Mouse (Mus musculus): ENCODE measurements around the gene Pde4d. TPM values are rescaled to one million over a fixed set of nuclear protein-coding genes. Genes with fewer than 3 reads are reported as not detected.

Pde4d gene
- polyA plus RNA-seq, 1 experiment from 2014 or later = 12.4 TPM

- Histone ChIP-seq H3K9ac (no peak overlapping the region), H3K4me3 (no peak overlapping the region), H3K27ac (no peak overlapping the region), H3K36me3 (no peaks in the 10 kb centered on the region), H3K4me1 (no peaks in the 10 kb centered on the region), H3K27me3 (replicated peaks) (no peaks in the 10 kb centered on the region), H3K4me2 (replicated peaks) (no peak overlapping the region), H3K9me3 (no peaks in the 10 kb centered on the region)
- ATAC-seq (ENCODE audit: low FRiP score, low read depth) = no peak
- WGBS = 66% methylated on average over 13 of the region's 13 CpGs
Measured at GRCm38 (mm10) chr13:109230335-109230987, 780.7 kb downstream of the Pde4d start.

GRCm38 (mm10) chr13:109231848-109232460 is 782.2 kb downstream of the Pde4d start:
- ATAC-seq (ENCODE audit: low FRiP score, low read depth) = no peak
- no peak overlapping the region for H3K9ac ChIP-seq
- no peaks in the 10 kb centered on the region for H3K4me1 ChIP-seq
- no peaks in the 10 kb centered on the region; the same call in 1 of the 2 replicates for H3K27me3 ChIP-seq (replicated peaks)
- H3K9me3 ChIP-seq = no peaks in the 10 kb centered on the region
- WGBS = 87% methylated on average over 18 of the region's 18 CpGs
- H3K4me3 ChIP-seq = no peak overlapping the region
- H3K27ac ChIP-seq = no peak overlapping the region
- H3K4me2 ChIP-seq (replicated peaks) = no peak overlapping the region
- H3K36me3 ChIP-seq = no peaks in the 10 kb centered on the region

- Histone ChIP-seq H3K27ac (no peak overlapping the region), H3K4me3 (no peak overlapping the region), H3K27me3 (replicated peaks) (no peaks in the 10 kb centered on the region; the same call in 1 of the 2 replicates), H3K9ac (no peak overlapping the region), H3K9me3 (no peaks in the 10 kb centered on the region), H3K4me2 (replicated peaks) (no peak overlapping the region), H3K36me3 (no peaks in the 10 kb centered on the region), H3K4me1 (no peaks in the 10 kb centered on the region)
- WGBS = 85% methylated on average over 5 of the region's 5 CpGs
- no peak for ATAC-seq (ENCODE audit: low FRiP score, low read depth)
Measured at GRCm38 (mm10) chr13:109232531-109232930, 782.8 kb downstream of the Pde4d start.

GRCm38 (mm10) chr13:109233911-109234613 is 784.3 kb downstream of the Pde4d start:
- no peak for ATAC-seq (ENCODE audit: low FRiP score, low read depth)
- Histone ChIP-seq H3K4me3 (no peak overlapping the region), H3K27ac (no peak overlapping the region), H3K4me2 (replicated peaks) (no peak overlapping the region), H3K27me3 (replicated peaks) (no peaks in the 10 kb centered on the region; the same call in 1 of the 2 replicates), H3K9me3 (no peaks in the 10 kb centered on the region), H3K36me3 (no peaks in the 10 kb centered on the region), H3K4me1 (no peaks in the 10 kb centered on the region), H3K9ac (no peak overlapping the region)
- 67% methylated on average over 5 of the region's 5 CpGs for WGBS

GRCm38 (mm10) chr13:109236047-109236446 is 786.3 kb downstream of the Pde4d start:
- WGBS = 85% methylated on average over 4 of the region's 4 CpGs
- no peaks in the 10 kb centered on the region; the same call in 1 of the 2 replicates for H3K27me3 ChIP-seq (replicated peaks)
- no peak overlapping the region for H3K27ac ChIP-seq
- H3K36me3 ChIP-seq = no peaks in the 10 kb centered on the region
- H3K9me3 ChIP-seq = no peaks in the 10 kb centered on the region
- no peaks in the 10 kb centered on the region for H3K4me1 ChIP-seq
- no peak overlapping the region for H3K9ac ChIP-seq
- H3K4me2 ChIP-seq (replicated peaks) = no peak overlapping the region
- no peak overlapping the region for H3K4me3 ChIP-seq
- no peak for ATAC-seq (ENCODE audit: low FRiP score, low read depth)

- ATAC-seq (ENCODE audit: low FRiP score, low read depth) = no peak
- Histone ChIP-seq H3K27me3 (replicated peaks) (no peaks in the 10 kb centered on the region; the same call in 1 of the 2 replicates), H3K4me1 (no peaks in the 10 kb centered on the region), H3K27ac (no peak overlapping the region), H3K9ac (no peak overlapping the region), H3K36me3 (no peaks in the 10 kb centered on the region), H3K4me3 (no peak overlapping the region), H3K9me3 (no peaks in the 10 kb centered on the region), H3K4me2 (replicated peaks) (no peak overlapping the region)
- WGBS = 74% methylated on average over 4 of the region's 4 CpGs
Measured at GRCm38 (mm10) chr13:109238670-109239069, 788.9 kb downstream of the Pde4d start.

GRCm38 (mm10) chr13:109239296-109239695 is 789.5 kb downstream of the Pde4d start:
- Histone ChIP-seq H3K27me3 (replicated peaks) (no peaks in the 10 kb centered on the region; the same call in 1 of the 2 replicates), H3K9ac (no peak overlapping the region), H3K9me3 (no peaks in the 10 kb centered on the region), H3K4me3 (no peak overlapping the region), H3K4me1 (no peaks in the 10 kb centered on the region), H3K36me3 (no peaks in the 10 kb centered on the region), H3K4me2 (replicated peaks) (no peak overlapping the region), H3K27ac (no peak overlapping the region)
- WGBS = 66% methylated on average over 11 of the region's 11 CpGs
- ATAC-seq (ENCODE audit: low FRiP score, low read depth) = no peak

- Histone ChIP-seq H3K4me2 (replicated peaks) (no peak overlapping the region), H3K9me3 (no peaks in the 10 kb centered on the region), H3K4me1 (no peaks in the 10 kb centered on the region), H3K4me3 (no peak overlapping the region), H3K9ac (no peak overlapping the region), H3K27ac (no peak overlapping the region), H3K27me3 (replicated peaks) (no peaks in the 10 kb centered on the region), H3K36me3 (no peaks in the 10 kb centered on the region)
- 79% methylated on average over 9 of the region's 9 CpGs for WGBS
- ATAC-seq (ENCODE audit: low FRiP score, low read depth) = no peak
Measured at GRCm38 (mm10) chr13:109242456-109243050, 792.8 kb downstream of the Pde4d start.

- WGBS = 53% methylated on average over 3 of the region's 3 CpGs
- ATAC-seq (ENCODE audit: low FRiP score, low read depth) = peak; percentile 41; the same call in 1 of the 2 replicates
- H3K4me2 ChIP-seq (replicated peaks) = no peak overlapping the region
Measured at GRCm38 (mm10) chr13:109243160-109243559, 793.4 kb downstream of the Pde4d start.

GRCm38 (mm10) chr13:109247061-109247460 is 797.3 kb downstream of the Pde4d start:
- Histone ChIP-seq H3K4me2 (replicated peaks) (no peak overlapping the region), H3K27ac (no peak overlapping the region), H3K9me3 (no peaks in the 10 kb centered on the region), H3K36me3 (no peaks in the 10 kb centered on the region), H3K9ac (no peak overlapping the region), H3K4me3 (no peak overlapping the region), H3K27me3 (replicated peaks) (no peaks in the 10 kb centered on the region), H3K4me1 (no peaks in the 10 kb centered on the region)
- no peak for ATAC-seq (ENCODE audit: low FRiP score, low read depth)
- 94% methylated on average over 4 of the region's 4 CpGs for WGBS

More at GRCm38 (mm10) chr13:109243160-109243559, 793.4 kb downstream of the Pde4d start:
- Histone ChIP-seq H3K9me3 (no peaks in the 10 kb centered on the region), H3K9ac (no peak overlapping the region), H3K36me3 (no peaks in the 10 kb centered on the region), H3K4me3 (no peak overlapping the region), H3K27me3 (replicated peaks) (no peaks in the 10 kb centered on the region), H3K27ac (no peak overlapping the region), H3K4me1 (no peaks in the 10 kb centered on the region)

GRCm38 (mm10) chr13:109249315-109249714 is 799.6 kb downstream of the Pde4d start:
- Histone ChIP-seq H3K36me3 (no peaks in the 10 kb centered on the region), H3K27me3 (replicated peaks) (no peaks in the 10 kb centered on the region), H3K4me3 (no peak overlapping the region), H3K9me3 (no peaks in the 10 kb centered on the region), H3K27ac (no peak overlapping the region), H3K9ac (no peak overlapping the region), H3K4me2 (replicated peaks) (no peak overlapping the region), H3K4me1 (no peaks in the 10 kb centered on the region)
- no peak for ATAC-seq (ENCODE audit: low FRiP score, low read depth)

- Histone ChIP-seq H3K27me3 (replicated peaks) (no peaks in the 10 kb centered on the region), H3K27ac (no peak overlapping the region), H3K4me2 (replicated peaks) (no peak overlapping the region), H3K36me3 (no peaks in the 10 kb centered on the region), H3K9ac (no peak overlapping the region), H3K4me3 (no peak overlapping the region), H3K4me1 (0 out of 2 replicates have a peak, but pooled peaks cover 4% of the 10 kb centered on the region), H3K9me3 (no peaks in the 10 kb centered on the region)
- 71% methylated on average over 4 of the region's 4 CpGs for WGBS
- no peak for ATAC-seq (ENCODE audit: low FRiP score, low read depth)
Measured at GRCm38 (mm10) chr13:109255634-109256033, 805.9 kb downstream of the Pde4d start.
